Mouse (Mus musculus) adrenal gland, postnatal 14 days (tissue): ENCODE measurements around the gene Serpine3. TPM values are rescaled to one million over a fixed set of nuclear protein-coding genes. Genes with fewer than 3 reads are reported as not detected.

Experiments
- total RNA-seq: library from RNA; stranded (reverse); gene quantifications from 2 replicates; pipeline ENCODE4 v1.2.3, GENCODE M21; 2021

Gene Serpine3
- total RNA-seq, 1 experiment from 2014 or later, result not detected

Other genes with a start within 250 kb of the Serpine3 start
- gene Gucy1b2, start 207.4 kb upstream of the Serpine3 start, total RNA-seq, result 0.83 and 0.93 TPM in 2 replicates
- gene Fam124a, start 107.9 kb upstream of the Serpine3 start, total RNA-seq, result 2.5 and 3.9 TPM in 2 replicates
- not detected in 2 replicates for gene Gm4131, start 96.7 kb upstream of the Serpine3 start, total RNA-seq
- gene Ints6, start 97.5 kb downstream of the Serpine3 start, total RNA-seq, result 43.2 and 44.7 TPM in 2 replicates
- 28.4 and 28.8 TPM in 2 replicates for gene Wdfy2, start 174.0 kb downstream of the Serpine3 start, total RNA-seq